In the genomic region with DNA sequence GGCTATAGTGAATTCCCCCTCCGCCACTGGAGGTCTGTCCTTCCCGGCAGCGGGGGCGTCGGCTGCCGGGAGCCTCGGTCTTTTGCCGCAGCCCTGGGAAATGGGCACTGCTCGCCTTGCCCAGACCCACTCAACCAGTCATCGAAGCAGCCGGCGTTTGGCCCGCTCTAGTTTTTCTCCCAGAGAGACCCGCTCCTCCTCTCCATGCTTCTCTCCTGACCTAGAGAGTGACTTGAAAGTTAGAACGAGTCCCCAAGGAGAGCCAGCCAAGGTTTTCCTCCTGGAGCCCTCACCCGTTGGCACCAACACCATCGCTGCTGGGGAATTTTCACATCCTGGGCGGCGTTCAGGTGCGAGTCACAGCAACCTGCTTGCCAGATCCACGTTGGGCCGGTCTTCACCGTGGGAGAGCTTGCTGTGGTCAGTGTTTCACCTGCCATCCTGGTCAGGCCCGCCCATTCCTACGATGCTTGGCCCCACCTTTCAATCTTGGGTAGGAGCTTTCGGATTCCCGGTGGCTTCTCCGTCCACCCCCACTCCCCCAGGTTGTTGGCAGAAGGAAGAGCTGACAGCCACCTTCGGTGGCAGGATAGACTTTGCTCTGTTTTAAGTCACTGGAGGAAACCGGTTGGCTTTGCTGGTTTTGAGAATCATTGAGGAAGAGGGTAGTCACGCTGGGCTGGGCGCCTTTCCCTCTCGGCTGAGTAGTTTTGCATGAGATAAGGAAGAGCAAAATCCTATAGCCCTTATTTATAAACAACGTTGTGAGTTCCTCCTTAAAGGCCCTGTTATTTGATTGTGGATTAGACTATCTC, we compare ENCODE assay signal across 7 mouse cellular contexts. TPM values are rescaled to one million over a fixed set of nuclear protein-coding genes. Genes with fewer than 3 reads are reported as not detected.
A peak's percentile ranks its signal among the peaks of the same experiment; 100 is the strongest.
DNase-seq lines count a peak whose midpoint lies in the region; ATAC-seq and TF ChIP-seq lines count a peak whose summit lies in the region.

No protein-coding gene starts in this region.

- TF ChIP-seq CTCF in lung, postnatal 0 days (IDR thresholded peaks at IDR 0.05): no peak

- H3K27me3 ChIP-seq in heart, embryonic 11.5 days (ENCODE audit: control insufficient read depth, insufficient read depth, low read length): no peaks in the 10 kb centered on the region
- H3K27me3 ChIP-seq in lung, postnatal 0 days (replicated peaks; ENCODE audit: insufficient read depth, low read length): no peaks in the 10 kb centered on the region

- no peak overlapping the region for H3K27ac ChIP-seq in heart, embryonic 11.5 days (ENCODE audit: low read depth, low read length)
- H3K27ac ChIP-seq in lung, postnatal 0 days (ENCODE audit: low read length): peak overlapping the region; percentile 97

- peaks cover 64% of the 10 kb centered on the region for H3K4me1 ChIP-seq in heart, embryonic 11.5 days (ENCODE audit: control insufficient read depth, insufficient read depth, low read length)
- H3K4me1 ChIP-seq in lung, postnatal 0 days (ENCODE audit: insufficient read depth, low read depth, low read length): peaks cover 38% of the 10 kb centered on the region

- H3K4me2 ChIP-seq in heart, embryonic 11.5 days: peak overlapping the region; percentile 99
- peak overlapping the region; percentile 71 for H3K4me2 ChIP-seq in lung, postnatal 0 days (replicated peaks; ENCODE audit: low read depth, low read length)

- peak overlapping the region; percentile 88 for H3K9ac ChIP-seq in heart, embryonic 11.5 days (ENCODE audit: low read depth, low read length)
- H3K9ac ChIP-seq in lung, postnatal 0 days (replicated peaks; ENCODE audit: low read depth): peak overlapping the region; percentile 87

- H3K36me3 ChIP-seq in heart, embryonic 11.5 days (ENCODE audit: control insufficient read depth, insufficient read depth, low read length): no peaks in the 10 kb centered on the region; the same call in 1 of the 2 replicates
- H3K36me3 ChIP-seq in lung, postnatal 0 days (ENCODE audit: insufficient read depth, low read length): no peaks in the 10 kb centered on the region

- peak; percentile 53 for DNase-seq in 3134 (ENCODE audit: extremely low read depth, insufficient read length, low spot score)
- DNase-seq in A20 (ENCODE audit: low read depth, low spot score): peak; percentile 59
- peak; percentile 68 to 73 for DNase-seq in cerebellum, adult 18-20 months
- peak; percentile 78 for DNase-seq in kidney, postnatal 10 days
- DNase-seq in lung, postnatal 0 days (ENCODE audit: low spot score): peak; percentile 60
- peak; percentile 48 to 53 for DNase-seq in spleen, postnatal 10 days (ENCODE audit: low spot score in 2 of 2)

- no peaks in the 10 kb centered on the region for H3K9me3 ChIP-seq in heart, embryonic 11.5 days (replicated peaks; ENCODE audit: control insufficient read depth, low read length)
- no peaks in the 10 kb centered on the region for H3K9me3 ChIP-seq in lung, postnatal 0 days (ENCODE audit: low read length)

- TF ChIP-seq EP300 in lung, postnatal 0 days (IDR thresholded peaks at IDR 0.05): no peak

- peak; percentile 1; the same call in 1 of the 2 replicates for ATAC-seq in heart, embryonic 11.5 days (replicated peaks; ENCODE audit: insufficient number of reproducible peaks, low FRiP score, low TSS enrichment)
- ATAC-seq in lung, postnatal 0 days: peak; percentile 0; the same call in 1 of the 2 replicates

- WGBS in heart, embryonic 11.5 days (ENCODE audit: insufficient replicate concordance): 3% methylated on average over 33 of the region's 34 CpGs
- WGBS in lung, postnatal 0 days: 2% methylated on average over 34 of the region's 34 CpGs

- H3K4me3 ChIP-seq in heart, embryonic 11.5 days (ENCODE audit: low read depth, low read length): peak overlapping the region; percentile 97
- peak overlapping the region; percentile 93 for H3K4me3 ChIP-seq in lung, postnatal 0 days (ENCODE audit: low read depth, low read length)

RNA-seq across cellular contexts. Expression of a gene that starts 0.7 kb away (rescaled TPM):
- 18.5 and 23.2 TPM in 2 replicates for polyA plus RNA-seq in heart, embryonic 11.5 days (2014; fragmentation: Nextera tagmentation; extraction: Ambion mirVana)
- 26.7 and 30.6 TPM in 2 replicates for polyA plus RNA-seq in lung, postnatal 0 days (2015; fragmentation: Nextera tagmentation; extraction: Ambion mirVana)

RNA-seq across cellular contexts. Expression of a gene that starts 8.0 kb away (rescaled TPM):
- 42.8 and 44.5 TPM in 2 replicates for polyA plus RNA-seq in heart, embryonic 11.5 days (2014; fragmentation: Nextera tagmentation; extraction: Ambion mirVana)
- 62.2 and 64.1 TPM in 2 replicates for polyA plus RNA-seq in lung, postnatal 0 days (2015; fragmentation: Nextera tagmentation; extraction: Ambion mirVana)

RNA-seq across cellular contexts. Expression of a gene that starts 43.1 kb away (rescaled TPM):
- 31.9 and 33.5 TPM in 2 replicates for polyA plus RNA-seq in heart, embryonic 11.5 days (2014; fragmentation: Nextera tagmentation; extraction: Ambion mirVana)
- polyA plus RNA-seq in lung, postnatal 0 days (2015; fragmentation: Nextera tagmentation; extraction: Ambion mirVana): 151 TPM in 2 replicates

RNA-seq across cellular contexts. Expression of a gene that starts 46.1 kb away (rescaled TPM):
- polyA plus RNA-seq in heart, embryonic 11.5 days (2014; fragmentation: Nextera tagmentation; extraction: Ambion mirVana): 5.3 TPM in 2 replicates
- 11.8 and 12.3 TPM in 2 replicates for polyA plus RNA-seq in lung, postnatal 0 days (2015; fragmentation: Nextera tagmentation; extraction: Ambion mirVana)

RNA-seq across cellular contexts. Expression of a gene that starts 57.7 kb away (rescaled TPM):
- 136 and 155 TPM in 2 replicates for polyA plus RNA-seq in heart, embryonic 11.5 days (2014; fragmentation: Nextera tagmentation; extraction: Ambion mirVana)
- 63.5 and 74.9 TPM in 2 replicates for polyA plus RNA-seq in lung, postnatal 0 days (2015; fragmentation: Nextera tagmentation; extraction: Ambion mirVana)
